Mouse (Mus musculus) neural tube, postnatal 0 days (tissue): ENCODE results near the gene Greb1. TPM values are rescaled to one million over a fixed set of nuclear protein-coding genes. Genes with fewer than 3 reads are reported as not detected.

ENCODE experiments used
- microRNA-seq: library from miRNA; unstranded; fragments of <30 nt; microRNA quantifications from one replicate; pipeline ENCODE4, GENCODE M21; 2016
- polyA plus RNA-seq: library from polyadenylated mRNA; unstranded; fragments of >200 nt; fragmentation: Nextera tagmentation; extraction: Ambion mirVana; gene quantifications from 2 replicates; pipeline ENCODE4 v1.2.1, GENCODE M21; 2015

Greb1 gene
- polyA plus RNA-seq = 0.55 and 0.85 TPM in 2 replicates

GRCm38 (mm10) chr12:16800259-16800958 is at the start of gene Greb1:
Gene Greb1 (minus strand): TSS chr12:16800886.

GRCm38 (mm10) chr12:16810525-16811431 is 10.1 kb upstream of the Greb1 start, which contains the start of gene E2f6:
Gene E2f6 (plus strand): TSS chr12:16810963.

GRCm38 (mm10) chr12:16653332-16654093 is 147.2 kb downstream of the Greb1 start, which contains the start of gene Ntsr2:
Gene Ntsr2 (plus strand): TSS chr12:16653382.

Small RNA genes lying within 50 kb of the gene (microRNA-seq; reads per million reads assigned to microRNA genes)
- not detected for gene Gm44305

Other genes with a start within 250 kb of the Greb1 start
- 10.1 and 11.5 TPM in 2 replicates for gene Lpin1, start 189.9 kb downstream of the Greb1 start, polyA plus RNA-seq
- gene Ntsr2, start 147.5 kb downstream of the Greb1 start, polyA plus RNA-seq = 26.2 and 31.2 TPM in 2 replicates
- 23.7 and 24.7 TPM in 2 replicates for gene E2f6, start 10.1 kb upstream of the Greb1 start, polyA plus RNA-seq
- gene Rock2, start 94.0 kb upstream of the Greb1 start, polyA plus RNA-seq = 14.2 and 17.3 TPM in 2 replicates
- gene Pqlc3, start 199.5 kb upstream of the Greb1 start, polyA plus RNA-seq = 2.1 and 3.2 TPM in 2 replicates
- gene 2410004P03Rik, start 210.8 kb upstream of the Greb1 start, polyA plus RNA-seq = 7.3 and 9.2 TPM in 2 replicates